Mouse (Mus musculus) T-cell, adult 2 months (primary cell): ENCODE results near the gene Prdx1.
A peak's percentile ranks its signal among the peaks of the same experiment; 100 is the strongest.
"Not testable (repeated sequence)": the region's sequence is repeated elsewhere in the genome, so short reads cannot be mapped to it uniquely, and the experiment has no call there.

Experiments
- DNase-seq: peaks from one replicate; pipeline ENCODE4 v3.0.0; 2022; ENCODE audit warnings: low spot score

The Prdx1 gene

GRCm38 (mm10) chr4:116685402-116686061, at the start of gene Prdx1:
Gene Prdx1 (plus strand): TSS chr4:116685544.
- peak; percentile 95 for DNase-seq

- no peak for DNase-seq
Observed at GRCm38 (mm10) chr4:116638821-116639220, 46.5 kb upstream of the Prdx1 start.

GRCm38 (mm10) chr4:116642071-116642470, 43.3 kb upstream of the Prdx1 start:
- no peak for DNase-seq

- peak; percentile 6 for DNase-seq
Observed at GRCm38 (mm10) chr4:116644326-116644725, 41.0 kb upstream of the Prdx1 start.

- no peak for DNase-seq
Observed at GRCm38 (mm10) chr4:116645624-116646023, 39.7 kb upstream of the Prdx1 start.

GRCm38 (mm10) chr4:116649411-116649810, 35.9 kb upstream of the Prdx1 start:
- no peak for DNase-seq

GRCm38 (mm10) chr4:116650365-116650764, 35.0 kb upstream of the Prdx1 start:
- DNase-seq: no peak

GRCm38 (mm10) chr4:116650924-116651796, 34.2 kb upstream of the Prdx1 start, which contains the start of gene Akr1a1:
Gene Akr1a1 (minus strand): TSS chr4:116651680.
- peak; percentile 84 for DNase-seq

GRCm38 (mm10) chr4:116651797-116652135, 33.6 kb upstream of the Prdx1 start:
- DNase-seq: no peak

- DNase-seq: no peak
Observed at GRCm38 (mm10) chr4:116653228-116653627, 32.1 kb upstream of the Prdx1 start.

GRCm38 (mm10) chr4:116655100-116655499, 30.2 kb upstream of the Prdx1 start:
- no peak for DNase-seq

- no peak for DNase-seq
Observed at GRCm38 (mm10) chr4:116655658-116656057, 29.7 kb upstream of the Prdx1 start.

- DNase-seq: no peak
Observed at GRCm38 (mm10) chr4:116657971-116658370, 27.4 kb upstream of the Prdx1 start.

GRCm38 (mm10) chr4:116659474-116659873, 25.9 kb upstream of the Prdx1 start:
- DNase-seq: no peak

- DNase-seq: not testable (repeated sequence)
Observed at GRCm38 (mm10) chr4:116659916-116660315, 25.4 kb upstream of the Prdx1 start.

- no peak for DNase-seq
Observed at GRCm38 (mm10) chr4:116660829-116661228, 24.5 kb upstream of the Prdx1 start.

GRCm38 (mm10) chr4:116661998-116662397, 23.3 kb upstream of the Prdx1 start:
- no peak for DNase-seq

GRCm38 (mm10) chr4:116666625-116667024, 18.7 kb upstream of the Prdx1 start:
- no peak for DNase-seq

GRCm38 (mm10) chr4:116668145-116668544, 17.2 kb upstream of the Prdx1 start:
- DNase-seq: no peak

GRCm38 (mm10) chr4:116669291-116669690, 16.1 kb upstream of the Prdx1 start:
- DNase-seq: no peak

- DNase-seq: no peak
Observed at GRCm38 (mm10) chr4:116672785-116673184, 12.6 kb upstream of the Prdx1 start.

- not testable (repeated sequence) for DNase-seq
Observed at GRCm38 (mm10) chr4:116674761-116675160, 10.6 kb upstream of the Prdx1 start.

- no peak for DNase-seq
Observed at GRCm38 (mm10) chr4:116676027-116676426, 9.3 kb upstream of the Prdx1 start.
